Mouse (Mus musculus): ENCODE data around the gene Zdhhc8. TPM values are rescaled to one million over a fixed set of nuclear protein-coding genes. Genes with fewer than 3 reads are reported as not detected.

The Zdhhc8 gene
- polyA plus RNA-seq, 1 experiment from 2014 or later, result 18.5 TPM

- 0 out of 2 replicates have a peak overlapping the region, but pooled peaks have one; percentile 17 for H3K4me2 ChIP-seq
- no peak overlapping the region for H3K4me3 ChIP-seq (replicated peaks)
- 83% methylated on average over 7 of the region's 7 CpGs for WGBS
- no peak overlapping the region for H3K27ac ChIP-seq
- no peak for ATAC-seq (ENCODE audit: insufficient number of reproducible peaks, insufficient read depth, low FRiP score, low TSS enrichment, low read depth)
- H3K36me3 ChIP-seq, result no peaks in the 10 kb centered on the region
- H3K9ac ChIP-seq (replicated peaks), result no peak overlapping the region
- H3K27me3 ChIP-seq, result peaks cover 16% of the 10 kb centered on the region
- H3K9me3 ChIP-seq, result no peaks in the 10 kb centered on the region
- peaks cover 46% of the 10 kb centered on the region for H3K4me1 ChIP-seq (replicated peaks)
Observed at GRCm38 (mm10) chr16:18214858-18215257, 20.1 kb downstream of the Zdhhc8 start.

DNA sequence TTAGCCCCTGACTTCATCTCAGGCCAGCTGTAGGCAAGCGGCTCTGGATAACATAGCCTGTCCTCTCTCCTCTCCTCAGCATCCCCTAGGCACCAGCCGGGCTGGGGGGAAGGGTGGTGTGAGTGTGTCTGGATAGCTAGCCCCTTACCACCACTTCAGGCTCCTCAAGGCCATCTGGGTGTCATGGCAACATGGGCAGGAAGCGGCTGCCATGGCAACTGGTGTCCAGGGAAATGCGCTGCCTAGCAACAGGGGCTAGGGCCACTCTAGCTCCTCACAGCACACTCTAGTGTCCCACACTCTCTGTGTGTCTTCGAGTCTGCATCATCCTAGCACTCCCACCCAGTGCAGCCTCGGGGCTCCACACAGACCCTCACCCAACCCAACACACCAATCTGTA, 21.2 kb downstream of the Zdhhc8 start:
- H3K27ac ChIP-seq, result no peak overlapping the region
- no peaks in the 10 kb centered on the region for H3K9me3 ChIP-seq
- no peak overlapping the region for H3K4me3 ChIP-seq (replicated peaks)
- no peak overlapping the region for H3K9ac ChIP-seq (replicated peaks)
- peaks cover 23% of the 10 kb centered on the region for H3K27me3 ChIP-seq
- peak; percentile 56 for ATAC-seq (ENCODE audit: insufficient number of reproducible peaks, insufficient read depth, low FRiP score, low TSS enrichment, low read depth)
- peaks cover 35% of the 10 kb centered on the region for H3K4me1 ChIP-seq (replicated peaks)
- 44% methylated on average over 6 of the region's 6 CpGs for WGBS
- H3K4me2 ChIP-seq, result peak overlapping the region; percentile 17; the same call in 1 of the 2 replicates
- no peaks in the 10 kb centered on the region for H3K36me3 ChIP-seq

DNA sequence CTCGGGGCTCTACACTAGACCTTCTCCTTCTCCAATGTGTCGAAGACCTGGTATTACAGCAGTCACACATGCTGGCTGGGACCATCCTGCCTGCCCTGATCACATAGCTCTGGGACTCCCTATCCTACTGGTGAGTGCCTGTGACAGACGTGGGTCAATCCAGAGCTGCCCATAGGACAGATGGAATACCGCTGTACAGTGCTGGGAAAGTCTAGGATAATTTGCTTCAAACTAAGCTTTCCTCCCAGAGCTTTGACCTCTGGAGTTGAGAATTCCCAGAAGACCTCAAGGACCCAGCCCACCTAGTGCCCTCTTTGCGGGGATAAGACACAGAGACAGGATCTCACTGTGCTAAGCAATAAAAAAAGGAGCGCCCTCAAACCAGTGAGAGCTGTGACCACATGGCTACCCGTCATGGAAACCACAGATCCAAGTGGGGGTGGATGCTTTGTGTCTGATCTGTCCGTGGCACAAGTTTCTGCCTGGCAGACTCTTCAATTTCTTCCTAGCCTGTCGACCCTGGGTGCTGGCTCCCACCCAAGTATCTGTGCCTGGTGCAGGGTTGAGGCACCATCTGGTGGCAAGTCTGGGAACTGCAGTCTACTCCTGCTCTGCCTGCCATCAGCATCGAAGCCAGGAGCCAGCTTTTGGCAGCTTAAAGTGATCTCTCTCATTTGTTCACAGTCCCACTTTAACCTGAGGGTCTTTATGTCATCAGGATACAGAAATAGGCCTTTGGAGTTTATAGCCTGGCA, 23.3 kb downstream of the Zdhhc8 start:
- peaks cover 29% of the 10 kb centered on the region for H3K4me1 ChIP-seq (replicated peaks)
- no peak overlapping the region for H3K4me3 ChIP-seq (replicated peaks)
- ATAC-seq (ENCODE audit: insufficient number of reproducible peaks, insufficient read depth, low FRiP score, low TSS enrichment, low read depth), result 0 out of 2 replicates have a peak, but pooled peaks have one; percentile 23
- peaks cover 31% of the 10 kb centered on the region for H3K27me3 ChIP-seq
- H3K36me3 ChIP-seq, result no peaks in the 10 kb centered on the region
- H3K4me2 ChIP-seq, result no peak overlapping the region
- no peak overlapping the region for H3K27ac ChIP-seq
- no peak overlapping the region for H3K9ac ChIP-seq (replicated peaks)
- 45% methylated on average over 10 of the region's 10 CpGs for WGBS
- no peaks in the 10 kb centered on the region for H3K9me3 ChIP-seq

DNA sequence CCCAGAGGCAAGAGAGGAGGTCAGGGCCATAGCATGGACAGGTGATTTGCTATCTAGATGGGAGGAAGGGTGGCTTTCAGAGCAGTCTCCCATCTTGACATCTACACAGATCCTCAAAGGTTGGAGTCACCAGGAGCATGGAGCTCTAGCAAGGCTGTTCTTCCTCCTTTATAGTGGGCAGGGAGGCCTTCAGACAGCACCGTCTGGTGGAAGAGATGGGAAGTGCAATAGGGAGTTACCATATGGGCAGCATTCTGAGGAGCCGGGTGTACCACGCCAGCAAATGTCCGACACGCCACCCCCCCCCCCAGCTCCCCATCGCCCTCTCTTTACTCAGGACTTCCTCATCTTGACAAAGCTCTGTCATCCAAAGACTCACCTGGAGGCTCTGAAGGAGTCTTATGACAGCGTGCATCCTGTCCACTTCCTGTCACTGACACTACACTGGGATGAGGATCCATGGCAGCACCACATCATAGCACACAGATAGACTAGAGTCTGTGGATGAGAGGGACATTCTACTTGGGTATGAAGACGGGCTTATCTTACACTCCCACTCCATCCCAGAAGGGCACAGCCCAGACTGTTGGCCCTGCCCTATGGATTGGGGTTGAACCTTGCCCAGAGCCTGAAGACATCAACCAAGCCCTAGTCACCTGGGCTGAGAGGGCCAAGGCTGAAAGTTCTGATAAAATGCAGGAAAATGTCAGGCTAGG, 24.1 kb downstream of the Zdhhc8 start:
- H3K4me2 ChIP-seq, result no peak overlapping the region
- no peaks in the 10 kb centered on the region for H3K9me3 ChIP-seq
- no peaks in the 10 kb centered on the region for H3K36me3 ChIP-seq
- 22% methylated on average over 8 of the region's 8 CpGs for WGBS
- no peak overlapping the region for H3K4me3 ChIP-seq (replicated peaks)
- H3K9ac ChIP-seq (replicated peaks), result no peak overlapping the region
- peaks cover 29% of the 10 kb centered on the region for H3K4me1 ChIP-seq (replicated peaks)
- peak; percentile 17; the same call in 1 of the 2 replicates for ATAC-seq (ENCODE audit: insufficient number of reproducible peaks, insufficient read depth, low FRiP score, low TSS enrichment, low read depth)
- H3K27ac ChIP-seq, result no peak overlapping the region
- H3K27me3 ChIP-seq, result peaks cover 34% of the 10 kb centered on the region

DNA sequence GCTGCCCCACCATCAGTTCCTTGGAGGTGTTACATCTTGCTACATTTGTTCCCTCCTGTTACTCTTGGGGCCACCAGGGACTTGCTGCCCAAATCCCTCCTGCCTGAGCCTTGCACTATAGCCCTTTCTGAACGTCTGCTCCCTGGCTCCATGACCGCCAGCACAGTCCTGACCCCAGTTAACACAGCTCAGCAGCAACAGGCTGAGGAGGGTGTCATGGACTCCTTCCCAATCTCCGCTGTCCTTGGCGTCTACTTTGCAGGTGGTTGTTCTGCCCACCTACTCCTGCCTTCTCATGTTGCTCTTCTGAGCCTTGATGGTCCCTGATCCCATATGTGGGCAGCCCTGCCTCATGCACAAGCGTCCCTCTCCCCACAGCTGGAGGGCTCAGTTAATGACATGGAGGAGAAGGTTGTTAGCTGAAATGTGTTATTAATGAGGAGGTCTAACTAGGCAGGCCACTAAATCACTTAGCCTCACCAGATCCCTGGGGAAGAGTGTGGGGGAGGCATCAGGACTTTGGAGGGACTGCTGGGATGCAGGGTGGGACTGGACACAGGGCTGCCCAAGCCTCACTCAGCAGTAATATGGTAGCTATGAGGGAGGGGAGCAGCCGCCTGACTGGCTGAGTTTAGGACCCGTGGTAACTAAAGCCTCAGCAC, 31.4 kb downstream of the Zdhhc8 start:
- ATAC-seq (ENCODE audit: insufficient number of reproducible peaks, insufficient read depth, low FRiP score, low TSS enrichment, low read depth), result peak; percentile 60
- no peaks in the 10 kb centered on the region for H3K9me3 ChIP-seq
- 6% methylated on average over 7 of the region's 7 CpGs for WGBS

GRCm38 (mm10) chr16:18202061-18202460, 32.9 kb downstream of the Zdhhc8 start:
- Histone ChIP-seq H3K27me3 (peaks cover 37% of the 10 kb centered on the region), H3K27ac (no peak overlapping the region), H3K36me3 (no peaks in the 10 kb centered on the region), H3K9me3 (no peaks in the 10 kb centered on the region), H3K4me2 (no peak overlapping the region), H3K4me3 (replicated peaks) (no peak overlapping the region), H3K9ac (replicated peaks) (no peak overlapping the region), H3K4me1 (replicated peaks) (peaks cover 63% of the 10 kb centered on the region)
- WGBS, result 88% methylated on average over 1 of the region's 1 CpGs
- ATAC-seq (ENCODE audit: insufficient number of reproducible peaks, insufficient read depth, low FRiP score, low TSS enrichment, low read depth), result no peak

More for the DNA sequence above, 31.4 kb downstream of the Zdhhc8 start:
- peak overlapping the region; percentile 66 for H3K27ac ChIP-seq
- no peaks in the 10 kb centered on the region for H3K36me3 ChIP-seq
- peaks cover 48% of the 10 kb centered on the region for H3K4me1 ChIP-seq (replicated peaks)
- no peak overlapping the region for H3K9ac ChIP-seq (replicated peaks)
- H3K4me3 ChIP-seq (replicated peaks), result no peak overlapping the region
- peak overlapping the region; percentile 8; the same call in 1 of the 2 replicates for H3K4me2 ChIP-seq
- H3K27me3 ChIP-seq, result peaks cover 26% of the 10 kb centered on the region

DNA sequence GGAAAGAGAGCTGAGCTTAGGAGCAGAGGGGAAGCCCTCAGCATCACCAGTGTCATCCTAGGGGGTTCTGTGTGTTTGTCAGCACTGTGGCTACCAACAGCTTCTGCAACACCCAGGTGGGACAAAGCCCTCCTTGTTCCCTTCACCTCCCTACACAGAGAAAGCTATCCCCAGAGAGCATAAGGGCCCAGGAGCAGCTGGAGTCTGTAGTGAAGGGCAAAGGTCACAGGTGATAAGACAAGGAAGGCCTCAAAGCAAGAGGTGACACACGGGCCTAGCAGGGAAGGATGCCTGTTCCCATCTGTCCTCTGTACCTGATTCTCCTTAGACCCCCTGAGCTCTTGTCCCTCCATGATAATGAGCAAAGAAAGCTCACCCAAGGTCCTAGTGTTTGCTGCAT, 33.3 kb downstream of the Zdhhc8 start:
- Histone ChIP-seq H3K4me2 (no peak overlapping the region), H3K27ac (no peak overlapping the region), H3K4me1 (replicated peaks) (peaks cover 68% of the 10 kb centered on the region), H3K9me3 (no peaks in the 10 kb centered on the region), H3K36me3 (no peaks in the 10 kb centered on the region), H3K9ac (replicated peaks) (no peak overlapping the region), H3K4me3 (replicated peaks) (no peak overlapping the region), H3K27me3 (peaks cover 37% of the 10 kb centered on the region)
- ATAC-seq (ENCODE audit: insufficient number of reproducible peaks, insufficient read depth, low FRiP score, low TSS enrichment, low read depth), result no peak
- 30% methylated on average over 1 of the region's 1 CpGs for WGBS

DNA sequence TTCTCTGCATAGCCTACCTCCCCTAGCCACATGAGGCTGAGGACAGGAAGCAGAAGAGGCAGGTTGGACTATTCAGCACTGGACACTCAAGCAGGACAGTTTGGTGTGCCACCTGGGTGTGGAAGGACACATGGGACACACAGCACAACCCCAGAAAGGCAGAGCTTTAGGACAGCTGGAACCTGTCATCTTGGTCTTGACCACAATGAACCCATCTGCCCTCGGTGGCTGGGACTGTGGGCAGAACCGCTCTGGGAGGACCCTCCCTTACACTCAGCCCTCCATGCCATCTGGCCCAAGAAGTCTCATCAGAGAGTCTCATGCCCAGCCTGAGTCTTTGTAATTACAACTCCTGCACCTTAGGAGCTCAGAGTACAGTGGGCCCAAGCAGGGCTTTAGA, 34.9 kb downstream of the Zdhhc8 start:
- WGBS, result 88% methylated on average over 2 of the region's 2 CpGs
- Histone ChIP-seq H3K4me3 (replicated peaks) (no peak overlapping the region), H3K9ac (replicated peaks) (no peak overlapping the region), H3K4me2 (no peak overlapping the region), H3K9me3 (no peaks in the 10 kb centered on the region), H3K27me3 (peaks cover 43% of the 10 kb centered on the region), H3K4me1 (replicated peaks) (peaks cover 83% of the 10 kb centered on the region), H3K36me3 (no peaks in the 10 kb centered on the region), H3K27ac (peak overlapping the region; percentile 75)
- no peak for ATAC-seq (ENCODE audit: insufficient number of reproducible peaks, insufficient read depth, low FRiP score, low TSS enrichment, low read depth)

DNA sequence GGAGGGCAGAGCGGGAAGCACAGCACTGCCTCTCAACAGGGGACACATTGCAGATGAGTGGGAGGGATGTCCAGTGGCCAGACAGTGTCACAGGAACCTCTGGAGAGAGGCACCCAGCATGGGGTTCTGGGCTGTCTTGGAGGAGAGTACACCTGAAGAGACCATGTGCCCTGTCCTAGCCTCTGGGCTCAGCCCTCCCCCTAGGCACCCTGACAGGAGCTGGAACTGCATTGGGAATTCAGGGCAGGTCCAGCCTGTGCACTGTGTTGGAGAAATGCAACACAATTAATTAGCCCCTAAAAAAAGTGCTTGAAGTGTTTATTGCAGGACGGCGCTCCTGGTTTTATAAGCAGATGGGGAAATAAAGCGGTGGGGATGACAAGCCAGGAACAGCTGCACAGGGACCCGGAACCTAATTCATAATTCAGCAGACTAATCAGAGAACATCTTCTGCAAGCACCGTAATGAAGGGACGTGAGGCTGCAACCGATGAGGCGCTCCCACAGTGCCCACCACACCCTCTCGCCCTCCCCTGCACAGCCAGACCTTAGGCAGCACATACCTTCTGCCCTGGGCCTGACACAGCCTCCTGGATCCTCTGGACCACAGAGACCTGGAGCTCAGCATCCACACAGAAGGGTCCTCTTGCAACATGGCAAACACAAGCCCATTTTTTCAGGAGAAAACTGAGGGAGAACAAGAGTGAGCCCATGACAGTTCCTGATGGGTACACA, 36.4 kb downstream of the Zdhhc8 start:
- H3K27me3 ChIP-seq, result peaks cover 57% of the 10 kb centered on the region
- H3K27ac ChIP-seq, result peak overlapping the region; percentile 75

DNA sequence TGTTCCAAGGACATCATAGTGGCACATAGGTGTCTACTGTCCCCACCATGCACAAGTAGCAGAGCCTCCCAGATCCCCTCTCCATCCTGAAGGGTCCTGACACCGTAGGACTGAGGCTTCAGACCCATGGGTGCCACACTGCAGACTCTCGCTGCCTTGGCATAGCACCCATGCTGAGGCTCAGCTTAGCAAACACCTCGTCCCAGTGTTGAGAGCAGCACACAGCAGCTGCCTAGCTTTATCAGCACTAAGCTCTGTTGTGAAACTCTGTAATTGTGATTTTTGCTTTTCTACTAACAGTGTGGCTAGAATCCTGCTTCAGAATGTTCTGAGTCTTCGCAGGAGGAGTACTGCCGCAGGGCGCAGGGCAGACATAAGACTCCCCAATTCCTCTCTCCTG, 37.1 kb downstream of the Zdhhc8 start:
- WGBS, result 81% methylated on average over 6 of the region's 6 CpGs
- ATAC-seq (ENCODE audit: insufficient number of reproducible peaks, insufficient read depth, low FRiP score, low TSS enrichment, low read depth), result no peak

More for the DNA sequence above, 36.4 kb downstream of the Zdhhc8 start:
- peak overlapping the region; percentile 4 for H3K4me2 ChIP-seq
- H3K9me3 ChIP-seq, result no peaks in the 10 kb centered on the region
- peaks cover 83% of the 10 kb centered on the region for H3K4me1 ChIP-seq (replicated peaks)
- no peaks in the 10 kb centered on the region for H3K36me3 ChIP-seq
- 28% methylated on average over 10 of the region's 10 CpGs for WGBS
- H3K9ac ChIP-seq (replicated peaks), result no peak overlapping the region; the same call in 1 of the 2 replicates
- no peak overlapping the region for H3K4me3 ChIP-seq (replicated peaks)
- ATAC-seq (ENCODE audit: insufficient number of reproducible peaks, insufficient read depth, low FRiP score, low TSS enrichment, low read depth), result peak; percentile 49; the same call in 1 of the 2 replicates

More for the DNA sequence above, 37.1 kb downstream of the Zdhhc8 start:
- Histone ChIP-seq H3K4me1 (replicated peaks) (peaks cover 80% of the 10 kb centered on the region), H3K27me3 (peaks cover 58% of the 10 kb centered on the region), H3K9ac (replicated peaks) (no peak overlapping the region; the same call in 1 of the 2 replicates), H3K4me3 (replicated peaks) (no peak overlapping the region), H3K36me3 (no peaks in the 10 kb centered on the region), H3K9me3 (no peaks in the 10 kb centered on the region), H3K27ac (peak overlapping the region; percentile 45; the same call in 1 of the 2 replicates), H3K4me2 (no peak overlapping the region)
